Mouse (Mus musculus) testis, postnatal 10 days (tissue): ENCODE results near the gene Wdr66.
"Not testable (repeated sequence)": the region's sequence is repeated elsewhere in the genome, so short reads cannot be mapped to it uniquely, and the experiment has no call there.

Source experiments
- DNase-seq: peaks from one replicate; pipeline ENCODE4 v3.0.0; 2021; ENCODE audit warnings: low spot score

Gene Wdr66

GRCm38 (mm10) chr5:123251834-123252233 is at the start of gene Wdr66:
Gene Wdr66, plus strand, starts transcription at chr5:123252102.
- DNase-seq, result peak; percentile 95

- DNase-seq, result not testable (repeated sequence)
These were observed 49.1 kb upstream of the Wdr66 start for GRCm38 (mm10) chr5:123202771-123203170.

GRCm38 (mm10) chr5:123203591-123203990 is 48.3 kb upstream of the Wdr66 start:
- DNase-seq, result not testable (repeated sequence)

GRCm38 (mm10) chr5:123222346-123223050 is 29.4 kb upstream of the Wdr66 start:
- not testable (repeated sequence) for DNase-seq

GRCm38 (mm10) chr5:123223051-123223410 is 28.9 kb upstream of the Wdr66 start:
- DNase-seq, result no peak

- DNase-seq, result not testable (repeated sequence)
These were observed 28.0 kb upstream of the Wdr66 start for GRCm38 (mm10) chr5:123223861-123224260.

GRCm38 (mm10) chr5:123226851-123227250 is 25.1 kb upstream of the Wdr66 start:
- peak; percentile 30 for DNase-seq

- DNase-seq, result peak; percentile 99
These were observed 24.0 kb upstream of the Wdr66 start for GRCm38 (mm10) chr5:123227762-123228523.

GRCm38 (mm10) chr5:123228524-123228922 is 23.4 kb upstream of the Wdr66 start:
- DNase-seq, result no peak

GRCm38 (mm10) chr5:123229296-123229695 is 22.6 kb upstream of the Wdr66 start:
- DNase-seq, result no peak

- DNase-seq, result no peak
These were observed 19.7 kb upstream of the Wdr66 start for GRCm38 (mm10) chr5:123232180-123232579.

GRCm38 (mm10) chr5:123235731-123236130 is 16.2 kb upstream of the Wdr66 start:
- peak; percentile 72 for DNase-seq

- DNase-seq, result peak; percentile 29
These were observed 15.5 kb upstream of the Wdr66 start for GRCm38 (mm10) chr5:123236426-123236825.

- peak; percentile 59 for DNase-seq
These were observed 12.4 kb upstream of the Wdr66 start for GRCm38 (mm10) chr5:123239501-123239900.

- DNase-seq, result peak; percentile 69
These were observed 6.4 kb upstream of the Wdr66 start for GRCm38 (mm10) chr5:123245518-123245917.

- DNase-seq, result no peak
These were observed 512 bp upstream of the Wdr66 start for GRCm38 (mm10) chr5:123251390-123251789.

GRCm38 (mm10) chr5:123256841-123257755 is 5.2 kb downstream of the Wdr66 start:
- no peak for DNase-seq

- peak; percentile 69 for DNase-seq
These were observed 7.1 kb downstream of the Wdr66 start for GRCm38 (mm10) chr5:123258990-123259389.

GRCm38 (mm10) chr5:123260698-123261097 is 8.8 kb downstream of the Wdr66 start:
- DNase-seq, result no peak

GRCm38 (mm10) chr5:123266909-123267308 is 15.0 kb downstream of the Wdr66 start:
- no peak for DNase-seq

- peak; percentile 55 for DNase-seq
These were observed 16.9 kb downstream of the Wdr66 start for GRCm38 (mm10) chr5:123268477-123269474.
